Mouse (Mus musculus) ES-Bruce4 (cell line): ENCODE results near the gene Atp2b2. TPM values are rescaled to one million over a fixed set of nuclear protein-coding genes. Genes with fewer than 3 reads are reported as not detected.

Experiments
- H3K27ac ChIP-seq: 2 replicates; pipeline ENCODE4 v1.5.1; 2012; ENCODE audit warnings: low read length, inconsistent platforms; ENCODE audit not compliant: insufficient read depth
- H3K27me3 ChIP-seq: 2 replicates; pipeline ENCODE4 v1.6.1; 2012; ENCODE audit warnings: mild to moderate bottlenecking, low read length, inconsistent platforms; ENCODE audit not compliant: control insufficient read depth, poor library complexity, insufficient read depth, severe bottlenecking
- H3K36me3 ChIP-seq: 2 replicates; pipeline ENCODE4 v1.6.1; 2012; ENCODE audit warnings: inconsistent platforms, mild to moderate bottlenecking, low read length, moderate library complexity; ENCODE audit not compliant: control insufficient read depth, poor library complexity, insufficient read depth, severe bottlenecking
- H3K4me1 ChIP-seq: one replicate; pipeline ENCODE4 v1.8.1; 2011; ENCODE audit warnings: low read length; ENCODE audit not compliant: control insufficient read depth, insufficient read depth
- H3K4me3 ChIP-seq: 2 replicates; pipeline ENCODE4 v1.5.1; 2011; ENCODE audit warnings: low read depth, mild to moderate bottlenecking, low read length
- H3K9ac ChIP-seq: 2 replicates; pipeline ENCODE4 v1.6.1; 2012; ENCODE audit warnings: low read depth, mild to moderate bottlenecking, inconsistent platforms; ENCODE audit not compliant: poor library complexity, severe bottlenecking
- H3K9me3 ChIP-seq: replicated peaks from 2 replicates; pipeline ENCODE4 v1.6.1; 2012; ENCODE audit warnings: mild to moderate bottlenecking, low read length, inconsistent platforms; ENCODE audit not compliant: control insufficient read depth, poor library complexity, insufficient read depth, severe bottlenecking
- CTCF ChIP-seq: IDR thresholded peaks from one replicate; pipeline ENCODE4 v1.8.1; 2011; ENCODE audit warnings: low read depth, low read length
- EP300 ChIP-seq: IDR thresholded peaks from 2 replicates; pipeline ENCODE4 v1.6.1; 2011; ENCODE audit warnings: low read depth, low read length; ENCODE audit not compliant: insufficient read depth
- POLR2A ChIP-seq: IDR thresholded peaks from one replicate; pipeline ENCODE4 v1.8.1; 2011; ENCODE audit warnings: low read length; ENCODE audit not compliant: insufficient read depth
- polyA plus RNA-seq: library from polyadenylated mRNA; stranded (reverse); fragments of >200 nt; gene quantifications from 2 replicates; pipeline ENCODE4 v1.2.4, GENCODE M21; 2011; ENCODE audit warnings: low read depth; ENCODE audit not compliant: missing spikeins, insufficient read depth, insufficient read length

Gene Atp2b2
- polyA plus RNA-seq, 1 experiment, result 0.42 TPM

GRCm38 (mm10) chr6:114074929-114075328 is 32.5 kb upstream of the Atp2b2 start:
- TF ChIP-seq CTCF, result no peak
- TF ChIP-seq POLR2A, result no peak
- no peak for TF ChIP-seq EP300
- H3K9ac ChIP-seq, result no peak overlapping the region
- H3K36me3 ChIP-seq, result no peaks in the 10 kb centered on the region
- H3K4me1 ChIP-seq, result no peaks in the 10 kb centered on the region
- no peaks in the 10 kb centered on the region for H3K27me3 ChIP-seq
- no peak overlapping the region for H3K4me3 ChIP-seq
- H3K9me3 ChIP-seq, result no peaks in the 10 kb centered on the region
- no peak overlapping the region for H3K27ac ChIP-seq

GRCm38 (mm10) chr6:114074256-114074655 is 31.8 kb upstream of the Atp2b2 start:
- Histone ChIP-seq H3K9me3 (no peaks in the 10 kb centered on the region), H3K4me3 (no peak overlapping the region), H3K27ac (no peak overlapping the region), H3K36me3 (no peaks in the 10 kb centered on the region), H3K4me1 (no peaks in the 10 kb centered on the region), H3K9ac (no peak overlapping the region), H3K27me3 (no peaks in the 10 kb centered on the region)
- TF ChIP-seq POLR2A (no peak), CTCF (no peak), EP300 (no peak)

GRCm38 (mm10) chr6:114071564-114071963 is 29.2 kb upstream of the Atp2b2 start:
- TF ChIP-seq POLR2A (no peak), CTCF (peak; percentile 76)
- Histone ChIP-seq H3K27me3 (no peaks in the 10 kb centered on the region), H3K9me3 (no peaks in the 10 kb centered on the region), H3K9ac (no peak overlapping the region), H3K27ac (no peak overlapping the region), H3K4me1 (no peaks in the 10 kb centered on the region), H3K4me3 (no peak overlapping the region), H3K36me3 (no peaks in the 10 kb centered on the region)

- no peak for TF ChIP-seq EP300
- no peak for TF ChIP-seq CTCF
- TF ChIP-seq POLR2A, result no peak
- no peaks in the 10 kb centered on the region for H3K27me3 ChIP-seq
- H3K4me1 ChIP-seq, result no peaks in the 10 kb centered on the region
- no peaks in the 10 kb centered on the region for H3K9me3 ChIP-seq
- H3K36me3 ChIP-seq, result no peaks in the 10 kb centered on the region
- no peak overlapping the region for H3K9ac ChIP-seq
- H3K27ac ChIP-seq, result no peak overlapping the region
- no peak overlapping the region for H3K4me3 ChIP-seq
Observed at GRCm38 (mm10) chr6:114063100-114063499, 20.7 kb upstream of the Atp2b2 start.

- no peak overlapping the region for H3K27ac ChIP-seq
- H3K4me1 ChIP-seq, result no peaks in the 10 kb centered on the region
- no peaks in the 10 kb centered on the region for H3K27me3 ChIP-seq
- no peak for TF ChIP-seq EP300
- no peak for TF ChIP-seq CTCF
- TF ChIP-seq POLR2A, result no peak
- no peaks in the 10 kb centered on the region for H3K36me3 ChIP-seq
- no peaks in the 10 kb centered on the region for H3K9me3 ChIP-seq
- no peak overlapping the region for H3K4me3 ChIP-seq
- H3K9ac ChIP-seq, result no peak overlapping the region
Observed at GRCm38 (mm10) chr6:114062688-114063087, 20.3 kb upstream of the Atp2b2 start.

- TF ChIP-seq POLR2A, result no peak
- no peak for TF ChIP-seq EP300
- TF ChIP-seq CTCF, result no peak
- H3K27ac ChIP-seq, result no peak overlapping the region
Observed at GRCm38 (mm10) chr6:114059206-114059605, 16.8 kb upstream of the Atp2b2 start.

More at GRCm38 (mm10) chr6:114059206-114059605, 16.8 kb upstream of the Atp2b2 start:
- no peak overlapping the region for H3K4me3 ChIP-seq
- no peaks in the 10 kb centered on the region for H3K36me3 ChIP-seq
- no peaks in the 10 kb centered on the region for H3K4me1 ChIP-seq
- no peaks in the 10 kb centered on the region for H3K9me3 ChIP-seq
- H3K9ac ChIP-seq, result no peak overlapping the region
- H3K27me3 ChIP-seq, result no peaks in the 10 kb centered on the region
